Comparison of ENCODE assay signal across 10 mouse cellular contexts in genomic region chr7:140061832-140062130, GRCm38 (mm10). TPM values are rescaled to one million over a fixed set of nuclear protein-coding genes. Genes with fewer than 3 reads are reported as not detected.
DNase-seq lines count a peak whose midpoint lies in the region; ATAC-seq lines count a peak whose summit lies in the region.
"Had no signal": no experiment of that assay in that cellular context is flagged by ENCODE, and none has a peak within 500 bp of the region (broad histone marks: within the 10 kb centered on the region; RNA-seq: fewer than 3 reads in every experiment).

No protein-coding gene starts in this region.

- 6% methylated on average over 6 of the region's 6 CpGs for WGBS in liver, embryonic 11.5 days
- 4% methylated on average over 6 of the region's 6 CpGs for WGBS in liver, embryonic 12.5 days (ENCODE audit: insufficient replicate concordance)
- 3% methylated on average over 6 of the region's 6 CpGs for WGBS in forebrain, embryonic 12.5 days
- 4% methylated on average over 6 of the region's 6 CpGs for WGBS in limb, embryonic 10.5 days
- 3% methylated on average over 6 of the region's 6 CpGs for WGBS in stomach, embryonic 14.5 days

- ATAC-seq in liver, embryonic 11.5 days (replicated peaks; ENCODE audit: low FRiP score) = no peak
- no peak for ATAC-seq in liver, embryonic 12.5 days
- ATAC-seq in forebrain, embryonic 12.5 days (ENCODE audit: low FRiP score) = peak; percentile 3
- no peak for ATAC-seq in stomach, embryonic 14.5 days (ENCODE audit: insufficient number of reproducible peaks, insufficient read depth, low FRiP score, low read depth)

- DNase-seq in liver, embryonic 11.5 days (ENCODE audit: low spot score) = no peak
- DNase-seq in limb, embryonic 10.5 days (ENCODE audit: low spot score) = no peak
- DNase-seq in gastrocnemius, adult 8-10 months (ENCODE audit: low spot score in 2 of 2) = no peak
- DNase-seq in adrenal gland, postnatal 25 days = no peak

- no peak overlapping the region; the same call in 1 of the 2 replicates for H3K4me3 ChIP-seq in liver, embryonic 11.5 days (ENCODE audit: low read depth, low read length)
- H3K4me3 ChIP-seq in liver, embryonic 12.5 days = no peak overlapping the region
- H3K4me3 ChIP-seq in forebrain, embryonic 12.5 days (replicated peaks) = peak overlapping the region; percentile 34
- peak overlapping the region; percentile 54 for H3K4me3 ChIP-seq in limb, embryonic 10.5 days
- peak overlapping the region; percentile 30; the same call in 1 of the 2 replicates for H3K4me3 ChIP-seq in stomach, embryonic 14.5 days (ENCODE audit: low read depth, low read length)

- no peaks in the 10 kb centered on the region for H3K36me3 ChIP-seq in liver, embryonic 11.5 days (ENCODE audit: control insufficient read depth, insufficient read depth, low read length)
- H3K36me3 ChIP-seq in liver, embryonic 12.5 days = no peaks in the 10 kb centered on the region
- H3K36me3 ChIP-seq in forebrain, embryonic 12.5 days (replicated peaks) = no peaks in the 10 kb centered on the region
- no peaks in the 10 kb centered on the region for H3K36me3 ChIP-seq in limb, embryonic 10.5 days
- no peaks in the 10 kb centered on the region for H3K36me3 ChIP-seq in stomach, embryonic 14.5 days (ENCODE audit: control insufficient read depth, insufficient read depth, low read length)
- H3K36me3 ChIP-seq: G1E had no signal

- no peaks in the 10 kb centered on the region for H3K9me3 ChIP-seq in liver, embryonic 11.5 days (ENCODE audit: control insufficient read depth, low read length)
- H3K9me3 ChIP-seq in liver, embryonic 12.5 days (replicated peaks) = no peaks in the 10 kb centered on the region
- H3K9me3 ChIP-seq in forebrain, embryonic 12.5 days = no peaks in the 10 kb centered on the region
- no peaks in the 10 kb centered on the region for H3K9me3 ChIP-seq in limb, embryonic 10.5 days (replicated peaks)
- H3K9me3 ChIP-seq in stomach, embryonic 14.5 days (ENCODE audit: control insufficient read depth, low read depth, low read length) = no peaks in the 10 kb centered on the region
- H3K9me3 ChIP-seq: G1E had no signal

- H3K4me2 ChIP-seq in liver, embryonic 11.5 days = peak overlapping the region; percentile 62
- H3K4me2 ChIP-seq in liver, embryonic 12.5 days = no peak overlapping the region; the same call in 1 of the 2 replicates
- H3K4me2 ChIP-seq in forebrain, embryonic 12.5 days = peak overlapping the region; percentile 65
- H3K4me2 ChIP-seq in stomach, embryonic 14.5 days (replicated peaks; ENCODE audit: low read depth, low read length) = peak overlapping the region; percentile 48

- no peak overlapping the region for H3K27ac ChIP-seq in liver, embryonic 11.5 days (ENCODE audit: low read depth, low read length)
- H3K27ac ChIP-seq in liver, embryonic 12.5 days = no peak overlapping the region
- peak overlapping the region; percentile 85 for H3K27ac ChIP-seq in forebrain, embryonic 12.5 days
- H3K27ac ChIP-seq in limb, embryonic 10.5 days = 0 out of 2 replicates have a peak overlapping the region, but pooled peaks have one; percentile 76
- no peak overlapping the region for H3K27ac ChIP-seq in stomach, embryonic 14.5 days (ENCODE audit: low read length)

- no peaks in the 10 kb centered on the region; the same call in 1 of the 2 replicates for H3K4me1 ChIP-seq in liver, embryonic 11.5 days (replicated peaks; ENCODE audit: control insufficient read depth, insufficient read depth, low read length)
- no peaks in the 10 kb centered on the region for H3K4me1 ChIP-seq in liver, embryonic 12.5 days
- peaks cover 58% of the 10 kb centered on the region for H3K4me1 ChIP-seq in forebrain, embryonic 12.5 days
- H3K4me1 ChIP-seq in limb, embryonic 10.5 days = peaks cover 33% of the 10 kb centered on the region
- H3K4me1 ChIP-seq in stomach, embryonic 14.5 days (ENCODE audit: control insufficient read depth, insufficient read depth, low read length) = peaks cover 9% of the 10 kb centered on the region; the same call in 1 of the 2 replicates

- peaks cover 79% of the 10 kb centered on the region for H3K27me3 ChIP-seq in liver, embryonic 11.5 days (replicated peaks; ENCODE audit: control insufficient read depth, insufficient read depth, low read length)
- peaks cover 96% of the 10 kb centered on the region for H3K27me3 ChIP-seq in liver, embryonic 12.5 days (replicated peaks)
- H3K27me3 ChIP-seq in forebrain, embryonic 12.5 days = peaks cover 86% of the 10 kb centered on the region
- peaks cover 89% of the 10 kb centered on the region for H3K27me3 ChIP-seq in limb, embryonic 10.5 days (ENCODE audit: low read depth, poor library complexity, severe bottlenecking)
- peaks cover 42% of the 10 kb centered on the region for H3K27me3 ChIP-seq in stomach, embryonic 14.5 days (ENCODE audit: control insufficient read depth, insufficient read depth, low read length)

- no peak overlapping the region for H3K9ac ChIP-seq in liver, embryonic 11.5 days (ENCODE audit: low read depth, low read length)
- no peak overlapping the region for H3K9ac ChIP-seq in liver, embryonic 12.5 days
- peak overlapping the region; percentile 54; the same call in 1 of the 2 replicates for H3K9ac ChIP-seq in forebrain, embryonic 12.5 days
- no peak overlapping the region for H3K9ac ChIP-seq in stomach, embryonic 14.5 days (replicated peaks; ENCODE audit: low read depth, low read length)

RNA-seq across cellular contexts. Expression of gene Msx3, which starts 12.9 kb away (rescaled TPM):
- polyA plus RNA-seq in liver, embryonic 11.5 days (2014; fragmentation: Nextera tagmentation; extraction: Ambion mirVana) = 0.11 TPM in 1 of 2 replicates, not detected in the other
- polyA plus RNA-seq in liver, embryonic 12.5 days (2016; fragmentation: Nextera tagmentation; extraction: Ambion mirVana) = not detected in 2 replicates
- polyA plus RNA-seq in forebrain, embryonic 12.5 days (2016; fragmentation: Nextera tagmentation; extraction: Ambion mirVana) = 2.3 and 3.1 TPM in 2 replicates
- not detected in 2 replicates for polyA plus RNA-seq in limb, embryonic 10.5 days (2016; fragmentation: Nextera tagmentation; extraction: Ambion mirVana)
- polyA plus RNA-seq in stomach, embryonic 14.5 days (2014; fragmentation: Nextera tagmentation; extraction: Ambion mirVana) = not detected in 2 replicates
- total RNA-seq in gastrocnemius, adult 8-10 months (2022) = not detected
- total RNA-seq in adrenal gland, postnatal 25 days (2021) = not detected in 2 replicates
- total RNA-seq: neutrophil, adult 5-6 weeks had no signal
- polyA plus RNA-seq: G1E had no signal

RNA-seq across cellular contexts. Expression of gene Caly, which starts 20.6 kb away (rescaled TPM):
- polyA plus RNA-seq in liver, embryonic 11.5 days (2014; fragmentation: Nextera tagmentation; extraction: Ambion mirVana) = 0.19 and 0.52 TPM in 2 replicates
- 0.33 and 0.38 TPM in 2 replicates for polyA plus RNA-seq in liver, embryonic 12.5 days (2016; fragmentation: Nextera tagmentation; extraction: Ambion mirVana)
- polyA plus RNA-seq in forebrain, embryonic 12.5 days (2016; fragmentation: Nextera tagmentation; extraction: Ambion mirVana) = 21.5 and 22.3 TPM in 2 replicates
- 1.1 and 1.2 TPM in 2 replicates for polyA plus RNA-seq in limb, embryonic 10.5 days (2016; fragmentation: Nextera tagmentation; extraction: Ambion mirVana)
- 3.8 and 3.9 TPM in 2 replicates for polyA plus RNA-seq in stomach, embryonic 14.5 days (2014; fragmentation: Nextera tagmentation; extraction: Ambion mirVana)
- under 1 TPM; 0.29 to 0.78 (median 0.47) TPM for total RNA-seq in gastrocnemius, adult 8-10 months (2022)
- 5.8 and 6.1 TPM in 2 replicates for total RNA-seq in adrenal gland, postnatal 25 days (2021)
- total RNA-seq: G1E; neutrophil, adult 5-6 weeks had no signal
- polyA plus RNA-seq: G1E had no signal

RNA-seq across cellular contexts. Expression of gene Tubgcp2, which starts 25.3 kb away (rescaled TPM):
- 45.1 and 52.6 TPM in 2 replicates for polyA plus RNA-seq in liver, embryonic 11.5 days (2014; fragmentation: Nextera tagmentation; extraction: Ambion mirVana)
- 36.6 and 38.3 TPM in 2 replicates for polyA plus RNA-seq in liver, embryonic 12.5 days (2016; fragmentation: Nextera tagmentation; extraction: Ambion mirVana)
- polyA plus RNA-seq in forebrain, embryonic 12.5 days (2016; fragmentation: Nextera tagmentation; extraction: Ambion mirVana) = 75.6 and 84.8 TPM in 2 replicates
- polyA plus RNA-seq in limb, embryonic 10.5 days (2016; fragmentation: Nextera tagmentation; extraction: Ambion mirVana) = 81.6 and 87.8 TPM in 2 replicates
- polyA plus RNA-seq in stomach, embryonic 14.5 days (2014; fragmentation: Nextera tagmentation; extraction: Ambion mirVana) = 59.3 and 60.3 TPM in 2 replicates
- 10 to 100 TPM; 19.9 to 22.3 (median 20.9) TPM for total RNA-seq in gastrocnemius, adult 8-10 months (2022)
- total RNA-seq in adrenal gland, postnatal 25 days (2021) = 21.1 and 31.8 TPM in 2 replicates

RNA-seq across cellular contexts. Expression of gene Zfp511, which starts 25.6 kb away (rescaled TPM):
- polyA plus RNA-seq in liver, embryonic 11.5 days (2014; fragmentation: Nextera tagmentation; extraction: Ambion mirVana) = 41.4 and 44.6 TPM in 2 replicates
- polyA plus RNA-seq in liver, embryonic 12.5 days (2016; fragmentation: Nextera tagmentation; extraction: Ambion mirVana) = 28.7 and 29.6 TPM in 2 replicates
- polyA plus RNA-seq in forebrain, embryonic 12.5 days (2016; fragmentation: Nextera tagmentation; extraction: Ambion mirVana) = 47.2 and 56.2 TPM in 2 replicates
- polyA plus RNA-seq in limb, embryonic 10.5 days (2016; fragmentation: Nextera tagmentation; extraction: Ambion mirVana) = 38.8 and 40.7 TPM in 2 replicates
- polyA plus RNA-seq in stomach, embryonic 14.5 days (2014; fragmentation: Nextera tagmentation; extraction: Ambion mirVana) = 40.6 and 43.5 TPM in 2 replicates
- total RNA-seq in gastrocnemius, adult 8-10 months (2022) = 10 to 100 TPM in 1 of 4 experiments, 1 to 10 TPM in 3; 6.1 to 11.2 (median 8.4) TPM
- total RNA-seq in adrenal gland, postnatal 25 days (2021) = 24.5 and 26.2 TPM in 2 replicates

RNA-seq across cellular contexts. Expression of gene Prap1, which starts 31.4 kb away (rescaled TPM):
- not detected in 2 replicates for polyA plus RNA-seq in liver, embryonic 11.5 days (2014; fragmentation: Nextera tagmentation; extraction: Ambion mirVana)
- not detected in 2 replicates for polyA plus RNA-seq in liver, embryonic 12.5 days (2016; fragmentation: Nextera tagmentation; extraction: Ambion mirVana)
- polyA plus RNA-seq in forebrain, embryonic 12.5 days (2016; fragmentation: Nextera tagmentation; extraction: Ambion mirVana) = not detected in 2 replicates
- polyA plus RNA-seq in limb, embryonic 10.5 days (2016; fragmentation: Nextera tagmentation; extraction: Ambion mirVana) = not detected in 2 replicates
- polyA plus RNA-seq in stomach, embryonic 14.5 days (2014; fragmentation: Nextera tagmentation; extraction: Ambion mirVana) = 12.5 and 24.2 TPM in 2 replicates
- total RNA-seq in gastrocnemius, adult 8-10 months (2022) = not detected
- not detected in 2 replicates for total RNA-seq in adrenal gland, postnatal 25 days (2021)
- total RNA-seq: G1E; left cerebral cortex, postnatal 36 days; neutrophil, adult 5-6 weeks had no signal
- polyA plus RNA-seq: G1E had no signal

Comparison
In these comparisons a context has a peak if more than half of its experiments do, and no peak if none do; other contexts are left out.
1. H3K27ac ChIP-seq: peak in forebrain, embryonic 12.5 days (single experiment) and limb, embryonic 10.5 days (single experiment); none in liver, embryonic 11.5 days (single experiment), liver, embryonic 12.5 days (single experiment) and stomach, embryonic 14.5 days (single experiment).
2. H3K4me3 ChIP-seq: peak in forebrain, embryonic 12.5 days (single experiment), limb, embryonic 10.5 days (single experiment) and stomach, embryonic 14.5 days (single experiment); none in liver, embryonic 11.5 days (single experiment) and liver, embryonic 12.5 days (single experiment).